Mouse (Mus musculus) midbrain, embryonic 14.5 days (tissue): ENCODE data around the gene Tlx3. TPM values are rescaled to one million over a fixed set of nuclear protein-coding genes. Genes with fewer than 3 reads are reported as not detected.

Experiments
- ATAC-seq: fragments of 200-750 bp; cut with Nextera tagmentation; 2 replicates; pipeline ENCODE4 v1.8.0; 2017; ENCODE audit warnings: moderate number of reproducible peaks, moderate library complexity; ENCODE audit not compliant: low FRiP score, low TSS enrichment
- DNase-seq: peaks from one replicate; pipeline ENCODE4 v3.0.0-alpha.2; 2015
- H3K27ac ChIP-seq: fragments of 300-500 bp; sonication (generic); replicated peaks from 2 replicates; pipeline ENCODE4 v1.5.1; 2014; ENCODE audit warnings: mild to moderate bottlenecking, low read depth, low read length, moderate library complexity
- H3K27me3 ChIP-seq: fragments of 300-500 bp; sonication (generic); 2 replicates; pipeline ENCODE4 v1.6.1; 2014; ENCODE audit warnings: low read length, control low read depth, mixed read lengths; ENCODE audit not compliant: control insufficient read depth, insufficient read depth
- H3K36me3 ChIP-seq: fragments of 300-500 bp; sonication (generic); 2 replicates; pipeline ENCODE4 v1.6.1; 2014; ENCODE audit warnings: low read length, control low read depth; ENCODE audit not compliant: control insufficient read depth, insufficient read depth
- H3K4me1 ChIP-seq: fragments of 300-500 bp; sonication (generic); 2 replicates; pipeline ENCODE4 v1.6.1; 2014; ENCODE audit warnings: mild to moderate bottlenecking, antibody characterized with exemption, low read length, control low read depth; ENCODE audit not compliant: control insufficient read depth, insufficient read depth
- H3K4me2 ChIP-seq: fragments of 300-500 bp; sonication (generic); 2 replicates; pipeline ENCODE4 v1.6.1; 2014; ENCODE audit warnings: mild to moderate bottlenecking, low read length, moderate library complexity
- H3K4me3 ChIP-seq: fragments of 300-500 bp; sonication (generic); replicated peaks from 2 replicates; pipeline ENCODE4 v1.5.1; 2014; ENCODE audit warnings: low read depth, low read length
- H3K9ac ChIP-seq: fragments of 300-500 bp; sonication (generic); replicated peaks from 2 replicates; pipeline ENCODE4 v1.6.1; 2014; ENCODE audit warnings: mild to moderate bottlenecking, low read length, moderate library complexity
- H3K9me3 ChIP-seq: fragments of 300-500 bp; sonication (generic); 2 replicates; pipeline ENCODE4 v1.6.1; 2016; ENCODE audit warnings: low read length, control low read depth, mixed read lengths; ENCODE audit not compliant: control insufficient read depth
- WGBS: fragments of 180-500 bp; shearing (Covaris S2); extraction: QIAGEN DNeasy Blood & Tissue Kit; methylation state at CpG from one replicate; pipeline ENCODE4 v1.1.7; 2014; 5-methylcytosine and 5-hydroxymethylcytosine counted together
- polyA plus RNA-seq: library from polyadenylated mRNA; unstranded; fragments of >200 nt; fragmentation: Nextera tagmentation; extraction: Ambion mirVana; gene quantifications from 2 replicates; pipeline ENCODE4 v1.2.1, GENCODE M21; 2014

Gene Tlx3
- polyA plus RNA-seq, 1 experiment from 2014 or later: 3.3 TPM

DNA sequence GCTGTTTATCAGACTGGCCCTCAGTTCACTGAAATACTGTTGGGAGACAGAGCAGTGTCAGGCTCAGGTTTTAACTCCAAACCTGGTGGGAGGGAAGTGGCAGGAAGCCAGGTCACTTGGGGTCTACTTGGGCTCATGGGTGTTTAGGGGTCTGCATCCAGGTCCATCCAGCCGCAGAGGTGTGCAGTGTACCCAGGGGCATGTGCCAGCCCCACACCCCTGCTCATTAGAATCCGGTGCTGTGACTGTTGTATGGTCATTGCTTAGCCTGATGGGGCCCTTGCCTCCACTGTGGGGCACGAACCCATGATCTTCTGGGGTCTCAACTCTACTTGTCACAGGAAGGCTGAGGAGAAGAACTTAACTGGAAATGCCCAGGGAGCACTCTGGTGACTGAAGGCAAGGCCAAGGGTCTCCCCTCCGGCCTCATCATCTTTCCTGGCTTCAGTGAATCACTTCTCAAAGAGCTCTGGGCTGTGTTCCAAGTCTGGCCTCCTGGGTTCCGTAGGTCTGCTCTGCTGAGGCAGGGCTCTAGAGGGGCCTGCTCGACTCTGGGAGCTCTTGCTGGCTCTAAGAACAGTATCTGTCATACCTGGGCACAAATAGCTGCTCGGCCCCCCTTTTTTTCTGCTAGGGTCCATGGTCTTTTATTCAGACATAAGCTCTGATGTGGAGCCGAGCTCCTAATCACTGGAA is 14.1 kb upstream of the Tlx3 start:
- H3K36me3 ChIP-seq: no peaks in the 10 kb centered on the region
- no peak overlapping the region for H3K27ac ChIP-seq
- H3K4me1 ChIP-seq: no peaks in the 10 kb centered on the region
- no peak for ATAC-seq
- no peaks in the 10 kb centered on the region for H3K27me3 ChIP-seq
- H3K4me2 ChIP-seq: no peak overlapping the region
- 73% methylated on average over 8 of the region's 8 CpGs for WGBS
- DNase-seq: peak; percentile 65
- H3K9me3 ChIP-seq: no peaks in the 10 kb centered on the region
- no peak overlapping the region for H3K4me3 ChIP-seq
- H3K9ac ChIP-seq: no peak overlapping the region

DNA sequence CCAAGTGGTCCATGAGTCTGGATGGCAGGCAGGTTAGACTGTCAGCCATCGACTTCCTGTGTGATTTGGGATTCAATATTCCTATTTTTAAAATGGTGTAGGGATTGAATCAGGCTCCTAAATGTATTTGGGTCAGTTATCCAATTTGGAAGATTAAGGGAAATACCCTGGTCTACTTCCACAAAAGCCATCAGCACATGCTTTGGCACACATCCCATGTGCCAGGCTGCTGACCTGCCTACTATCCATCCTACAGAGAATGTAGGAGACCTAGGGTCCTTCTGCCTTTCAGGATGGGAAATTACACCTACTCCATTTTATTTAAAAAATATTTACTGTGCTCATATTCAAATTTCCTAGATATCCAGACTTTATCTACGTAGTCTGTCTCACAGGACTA is 4.0 kb upstream of the Tlx3 start:
- H3K9ac ChIP-seq: no peak overlapping the region
- H3K4me3 ChIP-seq: no peak overlapping the region
- no peak overlapping the region for H3K4me2 ChIP-seq
- ATAC-seq (no peak), DNase-seq (no peak)
- H3K4me1 ChIP-seq: peaks cover 7% of the 10 kb centered on the region; the same call in 1 of the 2 replicates
- H3K9me3 ChIP-seq: no peaks in the 10 kb centered on the region
- WGBS: 79% methylated on average over 2 of the region's 2 CpGs
- H3K36me3 ChIP-seq: no peaks in the 10 kb centered on the region
- H3K27me3 ChIP-seq: peaks cover 43% of the 10 kb centered on the region
- no peak overlapping the region for H3K27ac ChIP-seq

DNA sequence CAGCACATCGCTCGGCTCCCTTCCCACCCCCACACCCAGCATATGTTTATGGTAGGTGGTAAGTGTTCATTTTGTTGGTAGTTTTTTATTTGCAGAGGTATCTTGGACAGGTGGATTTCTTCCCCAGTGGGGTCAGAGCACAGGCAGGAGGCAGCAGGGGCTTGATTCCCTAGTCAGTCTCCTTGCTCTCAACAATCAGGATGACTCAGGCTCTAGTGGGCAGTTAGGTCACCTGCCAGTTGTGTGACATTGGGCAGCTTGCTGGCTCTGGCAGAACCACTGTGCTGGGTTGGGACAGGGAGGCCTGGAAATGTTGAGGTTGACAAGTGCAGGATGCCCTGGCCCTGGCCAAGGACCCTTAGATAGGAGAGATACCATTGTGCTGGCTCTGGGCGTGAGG is 1.6 kb upstream of the Tlx3 start:
- no peaks in the 10 kb centered on the region for H3K9me3 ChIP-seq
- no peak for DNase-seq
- WGBS: 9% methylated on average over 3 of the region's 3 CpGs
- H3K27me3 ChIP-seq: peaks cover 64% of the 10 kb centered on the region
- no peak overlapping the region for H3K4me3 ChIP-seq
- no peak overlapping the region for H3K9ac ChIP-seq
- H3K4me1 ChIP-seq: peaks cover 20% of the 10 kb centered on the region; the same call in 1 of the 2 replicates
- H3K4me2 ChIP-seq: no peak overlapping the region
- ATAC-seq: no peak
- H3K36me3 ChIP-seq: no peaks in the 10 kb centered on the region
- no peak overlapping the region for H3K27ac ChIP-seq

DNA sequence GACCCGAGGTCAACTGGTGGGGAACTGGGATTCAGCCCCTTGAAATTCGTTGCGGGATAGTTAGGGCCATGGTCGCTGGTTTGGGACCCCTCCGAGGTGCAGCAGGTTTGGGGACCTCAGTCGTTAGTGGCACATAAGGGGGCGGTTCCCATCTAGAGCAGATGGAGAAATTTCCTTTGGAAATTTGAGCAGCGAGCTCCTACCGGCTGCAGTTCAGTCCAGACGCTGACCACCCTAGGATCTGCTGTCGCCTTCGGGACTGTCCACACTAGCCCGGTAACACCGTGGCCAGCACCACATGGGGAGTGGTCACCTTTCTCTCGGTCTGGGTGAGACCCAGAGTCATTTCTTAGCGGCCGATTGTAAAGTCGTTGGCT is 928 bp upstream of the Tlx3 start:
- WGBS: 1% methylated on average over 18 of the region's 18 CpGs
- ATAC-seq (no peak), DNase-seq (peak; percentile 54)
- no peaks in the 10 kb centered on the region for H3K36me3 ChIP-seq
- peaks cover 20% of the 10 kb centered on the region; the same call in 1 of the 2 replicates for H3K4me1 ChIP-seq
- H3K9me3 ChIP-seq: no peaks in the 10 kb centered on the region
- no peak overlapping the region for H3K27ac ChIP-seq
- H3K4me3 ChIP-seq: peak overlapping the region; percentile 24; the same call in 1 of the 2 replicates
- peak overlapping the region; percentile 46 for H3K4me2 ChIP-seq
- H3K27me3 ChIP-seq: peaks cover 68% of the 10 kb centered on the region
- H3K9ac ChIP-seq: no peak overlapping the region

DNA sequence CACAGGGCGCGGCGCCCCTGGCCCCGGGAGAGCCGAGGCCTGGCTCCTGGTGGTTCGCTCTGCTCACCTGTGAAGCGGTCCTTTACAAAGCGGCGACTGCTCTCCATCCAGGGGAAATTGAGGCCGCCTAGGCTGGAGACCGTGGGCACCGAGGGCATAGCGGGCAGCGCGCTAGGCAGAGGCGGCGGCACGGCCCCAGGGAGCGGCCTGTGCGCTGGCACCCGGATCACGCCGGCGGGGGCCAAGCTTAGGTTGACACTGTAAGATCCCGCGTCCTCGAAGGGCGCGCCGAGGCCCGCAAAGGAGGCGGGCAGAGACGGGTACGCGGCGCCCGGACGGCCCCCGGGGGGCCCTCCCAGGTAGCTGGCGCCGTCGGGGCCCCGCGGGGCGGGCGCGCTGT is 417 bp downstream of the Tlx3 start:
- Histone ChIP-seq H3K4me1 (peaks cover 20% of the 10 kb centered on the region; the same call in 1 of the 2 replicates), H3K9ac (no peak overlapping the region), H3K4me3 (peak overlapping the region; percentile 24), H3K27ac (no peak overlapping the region), H3K36me3 (no peaks in the 10 kb centered on the region), H3K4me2 (peak overlapping the region; percentile 46), H3K27me3 (peaks cover 81% of the 10 kb centered on the region), H3K9me3 (no peaks in the 10 kb centered on the region)
- DNase-seq (peak; percentile 39), ATAC-seq (no peak; the same call in 1 of the 2 replicates)
- 1% methylated on average over 47 of the region's 47 CpGs for WGBS

DNA sequence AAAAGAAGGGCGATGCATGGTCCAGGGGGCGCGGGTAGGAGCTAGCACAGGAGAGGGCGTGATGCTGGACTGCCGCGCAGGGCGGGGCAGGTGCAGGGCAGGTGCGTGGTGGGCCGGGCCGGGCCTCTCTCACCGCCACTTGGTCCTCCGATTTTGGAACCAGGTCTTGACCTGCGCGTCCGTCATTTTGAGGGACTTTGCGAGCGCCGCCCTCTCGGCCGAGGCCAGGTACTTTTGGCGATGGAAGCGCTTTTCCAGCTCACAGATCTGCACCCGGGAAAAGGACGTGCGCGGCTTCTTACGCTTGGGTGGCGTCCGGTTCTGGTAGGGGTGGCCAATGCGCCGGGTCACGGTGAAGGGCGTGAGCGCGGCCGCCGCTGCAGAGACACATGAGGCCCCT is 1.1 kb downstream of the Tlx3 start:
- DNase-seq (peak; percentile 38), ATAC-seq (no peak)
- H3K27me3 ChIP-seq: peaks cover 88% of the 10 kb centered on the region
- no peak overlapping the region for H3K4me2 ChIP-seq
- H3K4me1 ChIP-seq: peaks cover 20% of the 10 kb centered on the region; the same call in 1 of the 2 replicates
- H3K4me3 ChIP-seq: peak overlapping the region; percentile 24
- no peak overlapping the region for H3K9ac ChIP-seq
- 2% methylated on average over 37 of the region's 37 CpGs for WGBS
- no peak overlapping the region for H3K27ac ChIP-seq
- H3K36me3 ChIP-seq: no peaks in the 10 kb centered on the region
- 0 out of 2 replicates have a peak, but pooled peaks cover 3% of the 10 kb centered on the region for H3K9me3 ChIP-seq

DNA sequence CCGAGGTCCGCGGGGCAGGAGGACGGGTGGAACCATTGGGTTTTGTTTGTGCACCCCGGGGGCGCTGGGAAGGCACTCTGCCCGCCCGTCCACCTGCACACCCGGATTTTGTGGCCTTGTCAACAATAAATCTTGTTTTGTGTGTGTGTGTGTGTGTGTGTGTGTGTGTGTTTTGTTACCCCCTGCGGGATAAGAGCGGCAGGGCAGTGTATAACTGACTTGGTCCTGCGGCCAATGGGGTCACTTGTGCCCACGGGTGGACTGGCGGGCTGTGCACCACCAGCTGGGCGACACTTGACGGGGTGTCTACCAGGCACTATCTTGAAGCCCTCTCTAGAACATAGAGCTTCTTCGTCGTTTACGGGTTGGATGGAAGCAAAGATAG is 1.8 kb downstream of the Tlx3 start:
- Histone ChIP-seq H3K27me3 (peaks cover 89% of the 10 kb centered on the region), H3K36me3 (no peaks in the 10 kb centered on the region), H3K4me1 (peaks cover 20% of the 10 kb centered on the region; the same call in 1 of the 2 replicates), H3K27ac (no peak overlapping the region), H3K4me2 (peak overlapping the region; percentile 49), H3K4me3 (peak overlapping the region; percentile 23), H3K9ac (0 out of 2 replicates have a peak overlapping the region, but pooled peaks have one; percentile 20), H3K9me3 (0 out of 2 replicates have a peak, but pooled peaks cover 6% of the 10 kb centered on the region)
- DNase-seq (peak; percentile 55), ATAC-seq (no peak)
- 2% methylated on average over 19 of the region's 19 CpGs for WGBS

DNA sequence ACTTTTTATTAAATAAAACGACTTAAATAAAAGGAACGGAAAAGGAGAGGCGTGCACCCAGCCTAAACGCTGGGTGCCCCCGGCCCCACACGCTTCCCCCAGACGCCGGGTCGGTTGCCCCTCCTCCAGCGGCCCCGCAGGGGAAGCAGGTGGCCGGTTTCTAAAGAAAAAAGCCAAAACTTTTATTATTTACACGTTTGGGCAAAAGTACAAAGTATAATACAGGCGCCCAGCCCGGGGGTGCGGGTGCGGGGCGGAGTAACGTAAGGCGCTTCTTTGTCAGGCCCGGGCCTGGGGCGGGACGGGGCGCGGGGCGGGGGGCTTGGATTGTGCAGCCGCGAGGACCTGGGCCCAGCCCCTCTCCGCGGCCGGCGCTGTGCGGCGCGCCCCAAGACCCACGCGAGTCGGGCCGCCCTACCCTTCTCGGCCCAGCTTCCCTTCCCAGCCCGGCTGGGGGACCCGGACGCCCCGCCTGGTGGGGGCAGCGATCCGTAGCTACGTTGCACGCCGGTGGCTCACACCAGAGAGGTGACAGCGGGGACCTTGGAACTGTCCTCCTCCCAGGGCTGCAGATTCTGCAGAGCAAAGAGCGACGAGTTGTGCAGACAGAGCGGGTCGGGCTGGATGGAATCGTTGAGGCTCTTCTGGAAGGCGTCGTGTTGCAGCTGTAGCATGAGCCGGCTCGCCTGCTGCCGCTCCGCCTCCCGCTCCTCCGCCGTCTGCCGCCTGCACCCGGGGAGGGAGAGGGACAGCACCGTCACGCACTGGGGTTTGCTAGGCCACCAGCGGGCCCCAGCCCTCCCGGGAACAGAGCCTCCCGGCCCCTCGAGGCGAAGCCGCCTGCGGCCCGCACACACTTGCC is 2.4 kb downstream of the Tlx3 start:
- H3K4me2 ChIP-seq: peak overlapping the region; percentile 49
- no peak overlapping the region for H3K27ac ChIP-seq
- H3K4me3 ChIP-seq: peak overlapping the region; percentile 23
- H3K9me3 ChIP-seq: 0 out of 2 replicates have a peak, but pooled peaks cover 6% of the 10 kb centered on the region
- H3K4me1 ChIP-seq: peaks cover 20% of the 10 kb centered on the region; the same call in 1 of the 2 replicates
- DNase-seq (peak; percentile 78), ATAC-seq (no peak)
- peaks cover 88% of the 10 kb centered on the region for H3K27me3 ChIP-seq
- under 1% methylated on average over 76 of the region's 76 CpGs for WGBS
- H3K9ac ChIP-seq: 0 out of 2 replicates have a peak overlapping the region, but pooled peaks have one; percentile 20
- H3K36me3 ChIP-seq: no peaks in the 10 kb centered on the region
